Mouse (Mus musculus): ENCODE data around the gene Pef1. TPM values are rescaled to one million over a fixed set of nuclear protein-coding genes. Genes with fewer than 3 reads are reported as not detected.

Gene Pef1
- polyA plus RNA-seq, 1 experiment: 129 TPM

GRCm38 (mm10) chr4:130173911-130174311, 71.6 kb downstream of the Pef1 start:
- Histone ChIP-seq H3K4me3 (ENCODE audit: insufficient read depth, low read depth, low read length) (peak overlapping the region; percentile 71), H3K27ac (ENCODE audit: insufficient read depth, low read depth, low read length) (peak overlapping the region; percentile 92), H3K36me3 (ENCODE audit: control insufficient read depth, insufficient read depth, low read length) (no peaks in the 10 kb centered on the region), H3K4me1 (ENCODE audit: control insufficient read depth, insufficient read depth, low read length) (peaks cover 51% of the 10 kb centered on the region), H3K27me3 (replicated peaks; ENCODE audit: control insufficient read depth, insufficient read depth, low read length) (no peaks in the 10 kb centered on the region)
- 26% methylated on average over 19 of the region's 19 CpGs for WGBS
- TF ChIP-seq CTCF (conservative IDR thresholded peaks at IDR 0.05; ENCODE audit: insufficient read depth, insufficient read length, low read depth, low read length) (no peak), POLR2A (IDR thresholded peaks at IDR 0.05; ENCODE audit: low read depth, low read length) (no peak)
- DNase-seq: peak; percentile 59

- no peaks in the 10 kb centered on the region for H3K36me3 ChIP-seq (ENCODE audit: control insufficient read depth, insufficient read depth, low read length)
- peak; percentile 84 for TF ChIP-seq POLR2A (IDR thresholded peaks at IDR 0.05; ENCODE audit: low read depth, low read length)
- TF ChIP-seq CTCF (conservative IDR thresholded peaks at IDR 0.05; ENCODE audit: insufficient read depth, insufficient read length, low read depth, low read length): no peak
- peak overlapping the region; percentile 92 for H3K27ac ChIP-seq (ENCODE audit: insufficient read depth, low read depth, low read length)
- 3% methylated on average over 25 of the region's 25 CpGs for WGBS
- DNase-seq: peak; percentile 93
- H3K4me1 ChIP-seq (ENCODE audit: control insufficient read depth, insufficient read depth, low read length): peaks cover 45% of the 10 kb centered on the region
- peak overlapping the region; percentile 71 for H3K4me3 ChIP-seq (ENCODE audit: insufficient read depth, low read depth, low read length)
- no peaks in the 10 kb centered on the region for H3K27me3 ChIP-seq (replicated peaks; ENCODE audit: control insufficient read depth, insufficient read depth, low read length)
Measured at GRCm38 (mm10) chr4:130174335-130175031, 72.1 kb downstream of the Pef1 start.

GRCm38 (mm10) chr4:130175072-130175711, 72.8 kb downstream of the Pef1 start, which contains the start of gene Tinagl1:
Gene Tinagl1 (minus strand): TSS chr4:130175122.
- peak; percentile 88 for DNase-seq
- TF ChIP-seq CTCF (conservative IDR thresholded peaks at IDR 0.05; ENCODE audit: insufficient read depth, insufficient read length, low read depth, low read length): no peak
- TF ChIP-seq POLR2A (IDR thresholded peaks at IDR 0.05; ENCODE audit: low read depth, low read length): no peak
- H3K4me1 ChIP-seq (ENCODE audit: control insufficient read depth, insufficient read depth, low read length): peaks cover 38% of the 10 kb centered on the region
- peak within 1 kb of the TSS; percentile 71 for H3K4me3 ChIP-seq (ENCODE audit: insufficient read depth, low read depth, low read length)
- H3K36me3 ChIP-seq (ENCODE audit: control insufficient read depth, insufficient read depth, low read length): no peaks in the 10 kb centered on the region
- no peaks in the 10 kb centered on the region for H3K27me3 ChIP-seq (replicated peaks; ENCODE audit: control insufficient read depth, insufficient read depth, low read length)
- 8% methylated on average over 14 of the region's 14 CpGs for WGBS
- peak within 1 kb of the TSS; percentile 92 for H3K27ac ChIP-seq (ENCODE audit: insufficient read depth, low read depth, low read length)

GRCm38 (mm10) chr4:130176156-130176720, 73.9 kb downstream of the Pef1 start:
- WGBS: 71% methylated on average over 5 of the region's 5 CpGs

GRCm38 (mm10) chr4:130177087-130177486, 74.7 kb downstream of the Pef1 start:
- Histone ChIP-seq H3K36me3 (ENCODE audit: control insufficient read depth, insufficient read depth, low read length) (no peaks in the 10 kb centered on the region), H3K27ac (ENCODE audit: insufficient read depth, low read depth, low read length) (peak overlapping the region; percentile 61), H3K4me3 (ENCODE audit: insufficient read depth, low read depth, low read length) (no peak overlapping the region), H3K27me3 (replicated peaks; ENCODE audit: control insufficient read depth, insufficient read depth, low read length) (no peaks in the 10 kb centered on the region), H3K4me1 (ENCODE audit: control insufficient read depth, insufficient read depth, low read length) (peaks cover 28% of the 10 kb centered on the region)
- no peak for TF ChIP-seq POLR2A (IDR thresholded peaks at IDR 0.05; ENCODE audit: low read depth, low read length)
- no peak for TF ChIP-seq CTCF (conservative IDR thresholded peaks at IDR 0.05; ENCODE audit: insufficient read depth, insufficient read length, low read depth, low read length)
- DNase-seq: peak; percentile 84
- WGBS: 55% methylated on average over 4 of the region's 4 CpGs

More at GRCm38 (mm10) chr4:130176156-130176720, 73.9 kb downstream of the Pef1 start:
- Histone ChIP-seq H3K27ac (ENCODE audit: insufficient read depth, low read depth, low read length) (peak overlapping the region; percentile 33; the same call in 1 of the 2 replicates), H3K4me1 (ENCODE audit: control insufficient read depth, insufficient read depth, low read length) (peaks cover 35% of the 10 kb centered on the region), H3K27me3 (replicated peaks; ENCODE audit: control insufficient read depth, insufficient read depth, low read length) (no peaks in the 10 kb centered on the region), H3K4me3 (ENCODE audit: insufficient read depth, low read depth, low read length) (no peak overlapping the region), H3K36me3 (ENCODE audit: control insufficient read depth, insufficient read depth, low read length) (no peaks in the 10 kb centered on the region)
- TF ChIP-seq CTCF (conservative IDR thresholded peaks at IDR 0.05; ENCODE audit: insufficient read depth, insufficient read length, low read depth, low read length) (no peak), POLR2A (IDR thresholded peaks at IDR 0.05; ENCODE audit: low read depth, low read length) (no peak)
- DNase-seq: no peak

- H3K4me3 ChIP-seq (ENCODE audit: insufficient read depth, low read depth, low read length): no peak overlapping the region
- H3K27me3 ChIP-seq (replicated peaks; ENCODE audit: control insufficient read depth, insufficient read depth, low read length): no peaks in the 10 kb centered on the region
- H3K36me3 ChIP-seq (ENCODE audit: control insufficient read depth, insufficient read depth, low read length): no peaks in the 10 kb centered on the region
- WGBS: 40% methylated on average over 7 of the region's 7 CpGs
- TF ChIP-seq POLR2A (IDR thresholded peaks at IDR 0.05; ENCODE audit: low read depth, low read length) (no peak), CTCF (conservative IDR thresholded peaks at IDR 0.05; ENCODE audit: insufficient read depth, insufficient read length, low read depth, low read length) (no peak)
- peak overlapping the region; percentile 61 for H3K27ac ChIP-seq (ENCODE audit: insufficient read depth, low read depth, low read length)
- H3K4me1 ChIP-seq (ENCODE audit: control insufficient read depth, insufficient read depth, low read length): peaks cover 27% of the 10 kb centered on the region
- peak; percentile 58 for DNase-seq
Measured at GRCm38 (mm10) chr4:130177536-130177935, 75.2 kb downstream of the Pef1 start.

Other genes with a start within 250 kb of the Pef1 start
- not detected in 2 replicates for gene Spocd1, start 173.3 kb upstream of the Pef1 start, polyA plus RNA-seq (2012; rRNA removed)
- 0.66 and 1.3 TPM in 2 replicates for gene Adgrb2, start 117.7 kb upstream of the Pef1 start, polyA plus RNA-seq (2012; rRNA removed)
- 12.7 and 15.4 TPM in 2 replicates for gene Col16a1, start 54.7 kb upstream of the Pef1 start, polyA plus RNA-seq (2012; rRNA removed)
- 0.54 and 0.56 TPM in 2 replicates for gene Hcrtr1, start 36.8 kb downstream of the Pef1 start, polyA plus RNA-seq (2012; rRNA removed)
- gene Tinagl1, start 72.6 kb downstream of the Pef1 start, polyA plus RNA-seq (2012; rRNA removed): 118 and 133 TPM in 2 replicates
- 64.7 and 89.1 TPM in 2 replicates for gene Gm853, start 119.8 kb downstream of the Pef1 start, polyA plus RNA-seq (2012; rRNA removed)
- gene Serinc2, start 176.6 kb downstream of the Pef1 start, polyA plus RNA-seq (2012; rRNA removed): 54.8 and 77.5 TPM in 2 replicates
- 235 and 321 TPM in 2 replicates for gene Fabp3, start 206.0 kb downstream of the Pef1 start, polyA plus RNA-seq (2012; rRNA removed)
- 0.25 and 0.62 TPM in 2 replicates for gene Gm10570, start 206.1 kb downstream of the Pef1 start, polyA plus RNA-seq (2012; rRNA removed)